Mouse (Mus musculus): ENCODE data around the gene Asap3.

Asap3 gene

DNA sequence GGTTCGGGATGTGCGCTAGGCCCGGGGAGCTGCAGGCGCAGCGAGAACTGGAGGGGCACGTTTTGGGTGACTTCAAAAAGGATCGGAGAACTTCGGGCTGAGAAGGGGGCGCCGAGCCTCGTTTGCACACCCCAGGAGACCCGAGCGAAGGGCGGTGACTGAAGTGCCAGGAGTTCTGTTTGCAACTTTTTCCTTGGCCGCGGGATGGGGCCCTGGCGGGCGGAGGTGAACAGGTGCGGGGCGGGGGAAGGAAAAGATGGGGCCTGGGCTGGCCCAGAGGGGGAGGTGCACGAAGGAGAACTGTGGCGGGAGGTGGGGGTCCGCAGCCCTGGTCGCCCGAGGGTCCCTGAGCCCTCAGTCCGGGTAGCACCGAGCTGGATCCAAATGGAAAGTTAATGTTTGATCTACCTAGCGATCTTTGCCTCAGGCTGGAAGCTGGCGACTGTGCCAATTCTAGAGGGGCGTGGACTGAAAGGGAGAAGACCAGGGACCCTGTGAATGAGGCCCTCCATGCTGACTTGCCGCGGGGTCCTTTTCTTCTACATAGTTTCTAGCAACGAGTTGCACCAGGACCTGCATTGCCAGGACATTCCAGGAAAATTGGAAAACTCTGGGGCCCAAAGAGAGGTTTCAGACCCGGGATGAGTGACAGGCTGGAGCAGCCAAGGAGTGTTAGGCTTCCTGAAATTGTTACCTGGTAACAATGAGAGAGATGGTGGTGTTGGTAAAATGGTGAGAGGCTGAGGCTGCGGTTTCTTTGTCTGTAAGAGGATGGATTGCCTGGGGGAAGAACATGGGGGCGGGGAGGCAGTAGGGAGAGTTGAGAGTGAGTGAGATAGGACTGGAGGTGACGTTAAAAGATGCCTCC lies 42.5 kb downstream of the Asap3 start:
- in situ Hi-C loops (cut with MboI, MseI) = loop anchor here (10.0 kb wide), 1 partner anchor 1936 kb away; no protein-coding TSS in a partner anchor

DNA sequence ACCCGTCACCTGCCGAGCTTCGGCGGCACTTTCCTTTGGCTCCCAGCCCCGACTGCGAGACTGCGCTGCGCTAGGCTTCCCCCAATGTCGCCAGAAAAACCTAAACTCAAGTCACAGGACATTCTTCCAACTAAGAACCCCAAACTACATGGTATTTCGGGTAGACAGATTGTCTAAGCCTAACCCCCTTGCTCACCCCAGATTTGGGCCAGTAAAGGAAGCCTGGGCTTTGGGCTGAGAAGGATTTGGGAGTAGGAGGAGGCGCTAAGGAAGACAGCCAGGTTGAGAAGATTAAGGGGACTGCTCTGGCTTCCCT lies 43.1 kb downstream of the Asap3 start:
- in situ Hi-C loops (cut with MboI, MseI) = loop anchor here (10.0 kb wide), 1 partner anchor 1936 kb away; no protein-coding TSS in a partner anchor

DNA sequence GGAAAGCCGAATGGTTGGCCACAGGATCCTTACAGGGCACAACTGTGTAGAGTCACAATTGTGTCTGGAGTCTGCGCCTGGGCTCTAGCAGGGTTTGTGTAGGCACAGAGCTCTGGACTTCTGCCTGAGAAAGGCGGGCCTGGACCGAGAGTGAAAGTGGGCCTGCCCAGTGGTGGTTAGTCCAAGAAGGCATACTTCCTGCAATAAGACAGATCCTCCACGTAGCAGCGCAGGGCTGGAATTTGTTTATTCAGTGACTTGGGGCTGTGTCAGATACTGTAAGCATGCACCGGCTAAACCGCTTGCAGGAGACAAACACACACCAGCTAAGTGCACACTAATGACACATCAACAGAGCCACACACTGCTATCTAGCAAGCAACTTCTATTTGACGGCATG lies 43.6 kb downstream of the Asap3 start:
- in situ Hi-C loops (cut with MboI, MseI) = loop anchor here (10.0 kb wide), 1 partner anchor 1935 kb away; no protein-coding TSS in a partner anchor

DNA sequence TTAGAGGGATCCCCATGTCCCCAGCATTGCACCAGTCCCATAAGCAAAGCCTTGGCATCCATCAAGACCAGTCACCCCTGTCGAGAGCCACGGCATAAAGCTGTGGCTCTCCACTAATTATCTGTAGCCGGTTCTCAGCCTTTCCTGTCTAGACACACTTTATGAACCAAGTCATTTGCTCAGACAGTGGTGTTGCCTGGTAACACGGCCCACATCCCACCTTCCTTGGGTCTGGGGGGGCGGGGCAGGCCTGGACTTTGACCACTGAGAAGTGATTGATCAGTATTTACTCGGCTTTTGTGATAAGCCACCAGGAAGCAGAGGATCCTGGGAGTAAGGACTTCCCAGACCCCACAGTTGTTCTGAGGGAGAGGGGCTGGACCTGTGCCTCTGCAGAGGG lies 49.8 kb downstream of the Asap3 start:
- in situ Hi-C loops (cut with MboI, MseI) = no loop called here

DNA sequence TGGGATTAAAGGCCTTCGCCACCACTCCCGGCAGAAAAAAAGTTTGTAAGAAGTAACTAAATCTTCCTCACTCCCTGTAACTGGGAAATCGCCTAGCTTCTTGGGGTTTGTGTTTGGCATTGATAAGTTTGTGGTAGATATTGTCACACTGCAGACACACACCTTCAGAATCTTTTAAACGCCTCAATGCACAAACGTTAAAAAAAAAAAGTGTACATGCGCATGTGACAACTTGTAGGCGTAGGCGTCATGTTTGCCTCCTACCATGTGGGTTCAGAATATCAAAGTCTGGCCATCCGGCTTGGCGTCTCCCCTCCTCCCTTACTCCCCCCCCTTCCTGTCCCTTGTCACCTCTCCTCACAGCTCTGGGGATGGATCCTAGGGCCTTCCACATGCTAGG lies 50.5 kb downstream of the Asap3 start:
- in situ Hi-C loops (cut with MboI, MseI) = no loop called here

DNA sequence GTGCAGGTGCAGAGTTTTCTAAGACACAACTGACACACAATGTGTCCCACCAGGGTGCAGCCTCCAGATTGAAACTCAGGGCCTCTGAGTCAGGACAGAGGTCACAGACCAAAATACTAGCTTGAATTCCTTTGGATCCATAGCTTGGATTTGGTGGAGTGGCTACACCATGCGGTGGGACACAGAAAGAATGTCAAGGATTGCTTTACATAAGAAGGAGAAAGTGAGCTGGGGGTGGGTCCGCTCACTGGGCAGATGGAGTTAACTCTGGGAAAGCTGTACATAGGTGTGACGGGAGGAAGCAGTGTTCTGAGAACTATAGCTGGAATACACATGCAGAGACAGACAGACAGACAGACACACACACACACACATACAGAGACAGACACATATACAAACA lies 53.8 kb downstream of the Asap3 start:
- in situ Hi-C loops (cut with MboI, MseI) = no loop called here

DNA sequence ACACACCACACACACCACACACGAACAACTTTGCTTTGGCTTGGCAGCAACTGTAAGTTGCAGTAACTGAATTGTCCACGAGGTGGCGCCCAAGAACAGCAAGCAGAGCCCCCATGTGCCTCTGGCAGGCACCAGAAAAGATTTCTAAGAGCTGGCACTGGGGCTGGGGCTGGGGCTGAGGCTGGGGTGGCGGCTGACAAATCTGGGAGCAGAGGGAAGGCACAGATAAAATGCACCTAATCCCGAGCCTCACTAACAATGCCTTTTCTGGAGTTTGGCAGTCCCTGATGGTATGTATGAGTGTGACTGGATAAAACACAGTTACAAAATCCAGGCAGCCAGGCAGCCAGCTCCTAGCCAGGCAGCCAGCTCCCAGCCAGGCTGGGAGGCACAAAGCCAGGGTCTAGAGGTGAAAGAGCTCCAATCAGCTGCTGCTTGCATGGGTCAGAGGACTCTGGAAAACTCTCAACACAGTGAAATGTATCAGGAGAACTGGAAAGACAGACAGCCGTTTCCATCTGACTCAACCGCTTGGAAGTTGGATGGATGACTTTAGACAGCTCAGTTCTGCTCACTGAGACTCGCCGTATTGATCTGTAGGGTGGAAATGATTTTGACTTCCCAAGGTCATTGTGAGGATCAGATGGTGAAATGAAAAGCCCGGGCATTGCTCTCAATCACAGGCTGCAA lies 54.5 kb downstream of the Asap3 start:
- in situ Hi-C loops (cut with MboI, MseI) = no loop called here

DNA sequence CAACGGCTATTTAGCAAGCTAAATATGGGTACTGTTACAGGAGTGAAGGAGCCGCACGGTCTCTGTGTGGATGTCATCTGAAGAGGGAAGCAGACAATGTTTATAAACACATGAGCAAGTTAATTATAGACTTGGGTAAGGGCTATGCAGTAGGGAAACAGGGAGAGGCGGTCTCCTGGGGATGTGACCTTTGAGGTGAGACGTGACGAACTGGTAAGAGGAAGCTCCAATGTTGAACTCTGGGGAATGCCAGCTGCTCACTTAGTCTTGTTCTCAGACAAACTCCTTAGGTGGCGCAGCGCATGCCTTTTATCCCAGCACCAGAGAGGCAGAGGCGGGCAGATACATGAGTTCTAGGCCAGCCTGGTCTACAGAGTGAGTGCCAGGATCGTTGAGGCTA lies 55.7 kb downstream of the Asap3 start:
- in situ Hi-C loops (cut with MboI, MseI) = no loop called here

DNA sequence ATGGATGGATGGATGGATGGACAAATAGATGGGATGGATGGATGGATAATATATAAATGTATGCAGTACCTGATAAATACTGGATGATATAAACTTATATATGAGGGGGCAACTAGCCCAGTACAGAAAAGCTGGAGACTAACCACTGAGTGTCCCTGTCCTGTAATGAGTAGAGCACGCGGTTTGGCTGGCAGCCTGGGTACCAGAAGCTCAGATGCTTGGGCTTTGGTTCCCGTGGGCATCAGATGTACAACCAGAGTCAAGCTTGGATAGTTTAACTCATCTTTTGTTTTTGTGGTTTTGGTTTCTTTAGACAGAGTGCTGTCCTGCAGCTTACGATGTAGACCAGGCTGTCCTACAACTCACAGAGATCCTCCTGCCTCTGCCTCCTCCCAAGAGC lies 57.4 kb downstream of the Asap3 start:
- in situ Hi-C loops (cut with MboI, MseI) = no loop called here

DNA sequence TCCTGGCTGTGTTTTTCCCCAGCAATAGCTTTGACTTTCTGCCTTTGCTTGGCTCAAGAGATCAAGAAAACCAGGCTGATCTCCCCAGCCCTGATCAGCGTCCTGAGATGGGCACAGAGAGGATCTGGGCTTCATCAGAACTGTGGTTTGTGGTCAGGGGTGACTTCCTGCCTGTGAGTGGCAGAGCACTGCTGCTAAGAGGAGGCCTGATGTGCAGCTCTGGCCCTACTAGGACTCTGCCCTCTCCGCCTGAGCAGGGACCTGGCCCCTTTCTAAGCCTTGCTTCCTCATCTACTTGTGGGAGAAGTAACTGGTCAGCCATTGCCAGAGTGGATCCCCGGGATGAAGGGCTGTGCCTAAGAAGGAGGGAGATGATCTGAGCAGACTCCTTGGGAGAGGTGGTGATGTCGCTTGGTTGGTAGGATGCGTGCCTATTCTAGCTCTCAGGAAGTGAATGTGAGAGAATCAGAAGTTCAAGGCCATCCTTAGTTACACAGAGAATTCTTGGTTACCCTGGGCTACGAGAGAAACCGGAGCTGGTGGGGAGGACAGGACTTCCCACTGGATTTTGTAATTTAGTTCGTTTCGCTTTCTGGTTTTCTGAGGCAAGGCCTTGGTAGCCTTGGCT lies 60.7 kb downstream of the Asap3 start:
- in situ Hi-C loops (cut with MboI, MseI) = loop anchor here (5.0 kb wide), 1 partner anchor 355 kb away; the partner anchor contains the start of gene Lactbl1

DNA sequence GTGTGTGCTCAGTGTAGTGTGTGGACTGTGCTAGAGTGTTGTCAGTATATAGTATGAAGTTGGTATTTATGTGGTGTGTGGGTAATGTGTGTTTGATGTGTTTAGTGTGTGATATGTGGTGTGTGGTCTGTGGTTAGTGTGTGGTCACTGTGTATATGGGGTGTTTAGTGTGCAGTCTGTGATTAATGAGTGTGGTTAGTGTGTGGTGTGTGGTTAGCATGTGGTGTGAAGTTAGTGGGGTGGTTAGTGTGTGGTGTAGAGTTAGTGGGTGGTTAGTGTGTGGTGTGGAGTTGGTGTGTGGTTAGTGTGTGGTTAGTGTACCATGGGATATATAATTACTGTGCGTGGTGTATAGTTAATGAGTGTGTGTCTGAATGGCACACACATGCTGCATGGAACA lies 62.7 kb downstream of the Asap3 start:
- in situ Hi-C loops (cut with MboI, MseI) = loop anchor here (5.0 kb wide), 1 partner anchor 353 kb away; the partner anchor contains the start of gene Lactbl1

DNA sequence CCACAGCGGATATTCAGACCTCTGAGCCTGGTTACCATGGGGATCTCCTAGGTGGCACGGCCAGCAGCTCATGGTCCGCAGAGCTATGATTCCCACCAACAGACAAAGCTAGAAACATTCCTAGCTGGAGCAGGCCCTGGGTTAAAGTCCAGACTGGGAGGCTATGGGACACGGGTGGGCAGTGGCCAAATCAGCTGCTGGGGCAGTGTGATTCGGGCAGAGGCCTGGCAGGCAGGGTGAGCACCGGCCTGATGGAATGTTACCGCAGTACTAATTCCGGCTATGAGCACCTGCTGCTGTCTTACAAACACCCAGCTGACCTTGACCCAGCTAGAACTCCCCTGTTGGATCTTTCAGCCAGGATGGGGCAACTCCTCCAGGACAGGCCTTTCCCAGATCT lies 64.5 kb downstream of the Asap3 start:
- in situ Hi-C loops (cut with MboI, MseI) = no loop called here

DNA sequence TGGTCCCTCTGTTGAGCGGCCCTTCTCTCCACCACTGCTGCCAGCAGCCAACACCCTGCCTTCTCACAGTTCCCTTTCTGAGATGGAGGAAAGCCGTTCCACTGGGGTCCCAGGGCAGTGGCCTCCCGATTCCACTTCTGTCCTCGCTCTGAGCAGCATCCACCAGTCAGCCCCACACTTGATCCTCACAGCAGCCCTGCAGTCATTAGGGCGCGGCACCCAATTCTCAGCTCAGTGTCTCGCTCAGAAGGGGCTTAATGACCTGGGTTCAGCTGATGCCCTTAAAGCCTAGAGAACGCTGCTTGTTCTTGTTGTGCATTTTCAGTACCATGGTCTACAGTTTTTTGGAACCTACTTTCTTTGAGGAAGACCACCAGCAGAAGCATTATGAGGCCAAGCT lies 74.9 kb downstream of the Asap3 start:
- in situ Hi-C loops (cut with MboI, MseI) = no loop called here

DNA sequence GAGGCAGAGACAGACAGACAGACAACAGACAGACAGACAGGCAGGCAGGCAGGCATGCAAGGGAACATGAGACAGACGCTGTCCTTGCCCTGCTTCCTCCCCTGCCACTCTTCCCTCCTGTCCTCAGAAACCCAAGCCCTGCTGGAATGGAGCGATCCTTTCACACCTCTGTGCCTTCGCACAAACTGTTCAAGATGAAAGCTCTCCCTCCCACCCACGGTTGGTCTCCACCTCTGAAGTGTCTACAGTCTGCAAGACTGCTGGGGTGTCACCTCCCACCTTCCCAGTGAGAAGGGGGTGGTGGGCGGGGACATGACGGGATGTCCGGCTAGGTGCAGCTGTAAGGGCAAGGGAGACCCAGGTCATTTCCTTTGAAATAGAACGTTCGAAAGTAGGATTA lies 75.4 kb downstream of the Asap3 start:
- in situ Hi-C loops (cut with MboI, MseI) = no loop called here

DNA sequence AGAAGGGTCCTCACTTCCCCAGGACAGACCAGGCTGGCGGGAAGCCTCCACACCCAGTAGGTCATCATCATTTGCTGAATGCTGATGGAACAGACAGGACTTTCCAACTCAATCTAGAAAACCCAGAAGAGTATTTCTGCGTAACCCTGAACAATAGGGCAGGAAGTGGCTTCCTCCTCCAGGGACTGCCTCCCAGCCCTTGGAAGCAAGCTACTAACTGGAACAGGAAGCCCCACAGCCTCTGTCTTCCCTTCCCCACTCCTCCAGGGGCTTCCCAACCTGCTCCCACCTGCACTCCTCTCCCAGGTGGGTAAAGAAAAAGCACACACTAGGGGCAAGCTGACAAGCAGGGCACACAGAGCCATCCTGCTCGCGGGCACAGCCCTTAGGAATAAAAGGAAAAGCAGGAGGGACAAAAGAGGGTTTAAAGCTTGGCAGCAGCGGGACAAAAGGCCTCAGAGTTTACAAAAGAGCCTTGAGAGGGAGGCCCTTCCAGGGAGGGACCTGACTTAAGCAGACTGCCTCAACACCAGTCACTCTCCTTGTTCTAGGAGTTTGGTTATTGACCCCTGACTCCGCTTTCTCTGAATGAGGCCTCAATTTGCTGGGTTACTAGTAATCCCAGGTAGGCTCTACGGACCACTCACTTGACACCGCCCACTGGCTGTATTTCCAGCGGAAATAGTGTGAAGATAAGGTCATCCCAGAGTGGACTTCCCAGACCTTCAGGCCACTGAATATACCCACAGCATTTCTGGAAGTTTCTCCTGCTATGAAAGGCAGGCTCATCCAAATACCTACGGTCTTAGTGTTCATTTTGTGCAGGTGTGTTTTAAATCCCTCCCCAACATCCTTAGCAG lies 76.7 kb downstream of the Asap3 start:
- in situ Hi-C loops (cut with MboI, MseI) = no loop called here

DNA sequence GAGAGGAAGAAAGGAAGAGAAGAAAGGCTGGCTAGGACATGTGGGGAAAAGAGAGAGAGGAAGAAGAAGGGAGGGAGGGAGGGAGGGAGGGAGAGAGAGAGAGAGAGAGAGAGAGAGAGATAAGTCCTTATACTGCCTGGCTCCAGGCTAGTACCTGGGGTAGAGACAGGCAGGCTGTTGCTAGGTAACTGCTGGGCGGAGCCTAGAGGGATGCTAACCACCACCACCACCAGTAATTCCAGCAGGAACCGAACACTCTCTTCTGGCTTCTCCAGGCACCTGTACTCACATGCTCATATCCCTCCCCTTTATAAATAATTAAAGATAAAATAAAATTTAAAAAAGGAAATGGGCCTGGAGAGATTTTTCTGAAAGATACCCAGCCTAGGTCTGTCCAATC lies 77.6 kb downstream of the Asap3 start:
- in situ Hi-C loops (cut with MboI, MseI) = no loop called here

DNA sequence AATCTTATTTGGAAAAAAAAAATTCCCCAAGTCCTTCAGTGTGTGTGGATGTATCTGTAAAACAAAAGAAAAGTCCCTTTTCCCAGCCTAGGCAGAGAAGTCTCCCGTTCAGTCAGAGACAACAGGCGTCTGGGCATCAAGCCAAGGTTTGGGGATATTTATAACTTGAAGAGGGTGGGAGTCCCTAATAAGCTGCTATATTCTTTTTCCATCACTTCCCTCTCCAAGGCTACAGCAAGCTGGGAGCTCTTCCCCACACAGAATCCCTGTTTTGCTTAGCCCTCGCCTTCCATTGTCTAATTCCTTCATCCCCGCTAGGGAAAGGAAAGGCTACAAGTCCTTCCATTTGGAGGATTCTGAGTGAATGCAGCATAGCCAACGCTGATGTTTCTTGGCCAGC lies 78.3 kb downstream of the Asap3 start, which contains the start of gene Zfp46:
Gene Zfp46, plus strand, starts transcription at position 229 of the 400 bp plus-strand sequence.
- in situ Hi-C loops (cut with MboI, MseI) = no loop called here

DNA sequence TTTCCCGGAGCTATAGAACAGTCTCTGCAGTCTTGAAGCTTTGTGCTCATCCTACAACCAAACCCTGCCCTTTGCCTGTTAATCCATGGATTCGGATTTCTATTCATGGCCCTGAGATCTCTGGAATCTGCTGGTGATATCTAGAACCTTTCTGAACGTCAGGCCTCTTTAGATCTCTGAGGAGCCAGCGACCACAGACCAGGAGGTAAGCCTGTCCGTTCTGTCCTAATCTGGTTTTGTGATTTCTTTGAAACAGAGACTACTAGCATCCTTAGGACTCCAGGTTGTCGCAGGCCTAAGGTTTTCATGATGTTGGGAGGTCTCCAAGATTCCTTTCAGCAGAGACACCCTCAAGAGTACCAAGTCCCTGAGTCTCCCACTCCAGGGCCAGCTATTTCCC lies 78.7 kb downstream of the Asap3 start:
- in situ Hi-C loops (cut with MboI, MseI) = no loop called here

DNA sequence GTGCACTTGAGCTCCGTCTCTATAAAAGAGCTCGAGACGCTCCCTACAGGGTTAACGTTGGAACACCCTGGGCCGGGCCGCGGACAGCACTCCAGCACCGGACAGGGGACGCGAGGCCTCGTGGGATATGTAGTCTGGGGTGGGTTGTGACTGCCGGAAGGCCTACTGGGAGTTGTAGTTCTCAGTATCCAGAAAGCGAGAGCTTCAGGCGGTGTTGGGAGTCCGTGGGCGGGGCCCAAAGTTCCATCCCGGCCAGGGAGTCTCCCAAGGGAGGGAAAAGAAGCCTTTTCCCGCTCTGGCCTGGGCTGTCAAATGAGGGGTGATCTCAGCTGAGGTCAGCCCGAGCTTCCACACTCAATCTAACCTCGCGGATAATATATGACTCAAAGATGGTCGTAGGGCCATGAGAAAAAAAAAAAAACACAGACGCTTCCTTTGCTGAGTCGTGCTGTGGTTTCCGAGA lies 79.2 kb downstream of the Asap3 start:
- in situ Hi-C loops (cut with MboI, MseI) = no loop called here

DNA sequence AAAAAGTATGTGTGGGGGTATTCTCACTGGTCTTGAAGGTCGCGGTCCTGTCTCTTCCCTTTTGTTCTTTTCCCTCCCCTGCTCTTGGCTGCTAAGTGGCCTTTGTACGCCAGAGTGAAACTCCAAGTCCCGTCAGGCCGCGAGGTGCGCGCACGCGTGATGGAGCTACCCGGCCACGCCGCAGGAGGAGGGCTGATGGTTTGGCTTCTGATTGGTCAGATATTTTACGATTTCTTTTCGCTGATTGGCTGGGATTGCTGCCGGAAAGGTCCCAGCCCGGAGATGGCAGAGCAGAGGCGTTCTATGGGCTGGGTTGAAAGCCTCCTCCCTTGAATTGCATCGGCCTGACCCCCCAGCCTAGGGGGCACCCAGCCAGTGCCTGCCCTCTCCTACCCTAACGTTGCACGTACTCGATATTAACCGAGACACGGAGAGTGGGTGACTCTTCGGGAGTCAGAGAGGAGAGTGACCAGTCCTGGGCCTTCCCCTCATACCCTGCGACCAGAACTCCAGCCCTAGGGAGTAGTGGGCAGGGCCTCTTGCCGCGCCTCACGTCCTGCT lies 79.7 kb downstream of the Asap3 start:
- in situ Hi-C loops (cut with MboI, MseI) = no loop called here

Data from regulatory T cell (primary cell).